Mouse (Mus musculus): ENCODE measurements around the gene Rcbtb2.

The Rcbtb2 gene

DNA sequence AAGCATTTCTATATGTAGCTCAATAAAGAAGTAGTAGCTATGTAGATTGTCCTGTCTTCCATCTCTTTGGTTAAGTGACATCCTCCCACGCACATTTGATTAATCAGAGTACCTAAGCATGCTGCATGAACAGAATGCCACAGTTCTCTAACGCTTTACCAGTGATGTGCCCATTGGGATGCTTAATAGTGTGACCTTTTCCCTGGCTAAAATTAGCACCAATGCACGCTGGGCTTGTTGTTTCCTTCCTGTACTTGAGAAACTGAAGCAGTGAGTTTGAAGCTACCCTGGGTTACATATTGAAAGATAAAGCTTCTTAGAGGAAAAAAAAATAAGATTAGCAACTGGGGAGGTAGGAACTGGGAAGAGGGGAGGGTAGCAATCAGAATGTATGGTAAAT is 81.2 kb downstream of the Rcbtb2 start:
- no peak for DNase-seq (ENCODE audit: low read depth, low spot score)

- DNase-seq (ENCODE audit: low read depth, low spot score) = no peak
Observed at GRCm38 (mm10) chr14:73209262-73209661, 86.4 kb downstream of the Rcbtb2 start.

DNA sequence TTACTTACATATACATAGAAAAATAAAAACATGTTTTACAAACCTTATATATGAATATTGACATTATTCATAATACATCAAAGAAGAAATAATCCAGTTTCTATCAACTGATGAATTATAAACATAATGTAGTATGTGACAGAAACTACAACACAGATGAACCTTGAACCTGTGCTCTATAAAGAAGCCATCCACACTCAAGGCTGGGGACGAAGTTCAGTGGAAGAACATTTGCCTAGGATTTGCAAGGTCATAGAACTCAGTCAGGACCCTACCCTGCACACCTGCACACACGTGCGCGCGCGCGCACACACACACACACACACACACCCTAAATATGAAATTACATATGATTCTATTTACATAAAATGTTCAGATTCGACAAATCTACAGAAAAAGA is 87.4 kb downstream of the Rcbtb2 start:
- no peak for DNase-seq (ENCODE audit: low read depth, low spot score)

DNA sequence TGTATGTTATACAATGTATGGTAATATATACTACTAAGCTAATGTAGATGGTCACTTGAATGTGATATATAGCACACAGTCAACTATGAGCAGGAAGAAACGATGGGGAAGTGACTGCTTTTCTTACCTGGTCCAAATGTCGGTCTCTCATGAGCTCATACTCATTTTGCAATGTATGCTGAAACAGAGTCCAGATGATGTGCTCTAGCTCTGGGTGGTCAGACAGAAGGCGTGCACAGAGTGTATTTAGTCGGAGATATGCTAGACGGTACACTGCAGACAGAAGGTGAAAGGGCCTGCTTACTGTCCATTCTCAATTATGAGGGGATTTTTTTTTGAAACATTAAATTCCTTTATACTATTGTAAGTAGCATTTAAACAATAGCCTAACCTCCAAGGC is 88.6 kb downstream of the Rcbtb2 start:
- DNase-seq (ENCODE audit: low read depth, low spot score) = no peak

- no peak for DNase-seq (ENCODE audit: low read depth, low spot score)
Observed at GRCm38 (mm10) chr14:73217062-73217461, 94.2 kb downstream of the Rcbtb2 start.

- DNase-seq (ENCODE audit: low read depth, low spot score) = no peak
Observed at GRCm38 (mm10) chr14:73222316-73222970, 99.6 kb downstream of the Rcbtb2 start.

- no peak for DNase-seq (ENCODE audit: low read depth, low spot score)
Observed at GRCm38 (mm10) chr14:73226346-73226745, 103.5 kb downstream of the Rcbtb2 start.

- no peak for DNase-seq (ENCODE audit: low read depth, low spot score)
Observed at GRCm38 (mm10) chr14:73226849-73227248, 104.0 kb downstream of the Rcbtb2 start.

- DNase-seq (ENCODE audit: low read depth, low spot score) = no peak
Observed at GRCm38 (mm10) chr14:73231286-73231982, 108.6 kb downstream of the Rcbtb2 start.

DNA sequence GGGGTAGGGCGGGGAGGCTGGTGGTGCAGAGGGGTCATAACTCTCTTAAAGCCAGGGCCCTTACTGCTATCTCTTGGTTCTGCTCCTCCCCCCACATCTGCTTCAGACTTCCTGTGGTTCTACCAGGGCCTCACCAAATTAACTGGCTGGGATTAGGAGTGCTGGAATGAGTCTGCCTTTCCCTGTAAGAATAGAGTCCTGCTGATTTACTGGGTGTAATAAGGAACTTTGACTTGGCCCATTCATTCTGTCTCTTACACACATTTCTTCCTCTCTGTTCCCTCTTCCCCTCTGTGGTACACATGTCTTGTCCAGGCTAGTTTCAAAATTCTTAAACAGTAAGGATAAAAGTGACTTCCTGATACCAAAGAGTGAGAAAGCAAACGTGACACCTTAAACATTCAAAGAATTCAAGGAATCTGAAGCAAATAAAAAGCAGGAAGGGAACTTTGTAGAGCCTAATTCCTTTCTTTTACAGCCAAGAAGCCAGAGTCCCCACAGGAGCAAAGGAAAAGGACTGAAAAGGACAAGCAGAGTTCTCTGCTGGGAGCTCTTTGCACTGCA is 111.7 kb downstream of the Rcbtb2 start:
- DNase-seq (ENCODE audit: low read depth, low spot score) = no peak

DNA sequence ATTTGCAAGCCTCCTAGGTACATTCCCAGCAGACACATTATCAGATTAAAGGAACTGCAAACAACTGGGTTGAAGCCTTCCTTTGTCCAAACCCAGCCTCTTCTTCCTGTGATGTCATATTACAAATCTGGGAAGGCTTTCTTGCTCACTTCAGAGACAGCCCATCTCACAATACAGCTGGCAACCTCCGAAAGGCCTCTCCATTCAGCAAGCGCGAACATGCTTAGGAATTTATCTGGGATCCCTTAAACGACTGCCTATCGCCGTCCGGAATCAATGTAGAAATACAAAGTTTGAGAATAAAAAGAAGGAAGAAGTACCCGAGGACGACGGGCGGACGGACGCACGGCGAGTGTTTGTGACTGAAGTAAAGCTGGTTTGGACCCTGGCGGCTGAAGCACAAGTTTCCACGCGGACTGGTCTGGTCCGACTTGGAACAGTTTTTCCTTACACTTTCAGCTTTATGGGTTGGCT is 115.0 kb downstream of the Rcbtb2 start, which contains the start of gene Lpar6:
Gene Lpar6, plus strand, starts transcription at position 48 of the 474 bp plus-strand sequence.
- peak; percentile 67 for DNase-seq (ENCODE audit: low read depth, low spot score)

DNA sequence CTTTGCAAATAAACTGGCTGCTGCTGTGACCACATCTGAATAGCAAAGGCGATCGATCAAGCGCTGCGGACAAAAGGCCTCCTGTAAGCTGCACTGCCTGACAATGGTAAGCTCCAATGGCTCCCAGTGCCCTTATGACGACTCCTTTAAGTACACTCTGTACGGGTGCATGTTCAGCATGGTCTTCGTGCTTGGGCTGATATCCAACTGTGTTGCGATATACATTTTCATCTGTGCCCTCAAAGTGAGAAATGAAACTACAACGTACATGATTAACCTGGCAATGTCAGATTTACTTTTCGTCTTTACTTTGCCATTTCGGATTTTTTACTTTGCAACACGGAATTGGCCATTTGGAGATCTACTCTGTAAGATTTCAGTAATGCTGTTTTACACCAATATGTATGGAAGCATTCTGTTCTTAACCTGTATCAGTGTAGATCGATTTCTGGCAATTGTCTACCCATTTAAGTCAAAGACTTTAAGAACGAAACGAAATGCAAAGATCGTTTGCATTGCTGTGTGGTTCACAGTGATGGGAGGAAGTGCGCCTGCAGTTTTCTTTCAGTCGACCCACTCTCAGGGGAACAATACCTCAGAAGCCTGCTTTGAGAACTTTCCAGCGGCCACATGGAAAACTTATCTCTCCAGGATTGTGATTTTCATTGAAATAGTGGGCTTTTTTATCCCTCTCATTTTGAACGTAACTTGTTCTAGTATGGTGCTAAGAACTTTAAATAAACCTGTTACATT is 115.8 kb downstream of the Rcbtb2 start:
- DNase-seq (ENCODE audit: low read depth, low spot score) = peak; percentile 56

DNA sequence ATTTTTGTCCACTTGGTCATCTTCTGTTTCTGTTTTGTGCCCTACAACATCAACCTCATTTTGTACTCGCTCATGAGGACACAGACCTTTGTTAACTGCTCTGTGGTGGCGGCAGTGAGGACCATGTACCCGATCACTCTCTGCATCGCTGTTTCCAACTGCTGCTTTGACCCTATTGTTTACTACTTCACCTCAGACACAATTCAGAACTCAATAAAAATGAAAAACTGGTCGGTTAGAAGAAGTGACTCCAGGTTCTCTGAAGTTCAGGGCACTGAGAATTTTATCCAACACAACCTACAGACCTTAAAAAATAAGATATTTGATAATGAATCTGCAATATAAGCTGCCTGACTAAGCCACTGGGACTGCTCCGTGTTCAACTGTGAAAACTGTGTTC is 116.5 kb downstream of the Rcbtb2 start:
- DNase-seq (ENCODE audit: low read depth, low spot score) = peak; percentile 31

DNA sequence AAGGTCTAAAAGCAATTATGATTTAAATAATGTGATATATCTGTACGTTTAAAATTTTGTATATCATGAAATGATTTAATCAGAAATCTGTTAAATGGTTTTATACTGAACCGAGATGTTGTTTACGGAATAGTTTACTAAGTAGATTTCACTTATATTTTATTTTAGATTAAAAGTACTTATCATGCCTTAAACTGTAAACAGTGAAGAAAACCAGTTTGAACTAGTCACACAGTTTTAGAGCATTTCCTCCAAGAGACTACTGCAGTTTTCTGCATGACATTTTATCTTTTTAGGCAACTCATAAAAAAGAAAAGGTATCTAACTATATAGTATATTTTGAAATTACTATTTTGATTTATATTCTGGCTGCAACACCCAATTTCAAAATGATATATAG is 117.0 kb downstream of the Rcbtb2 start:
- DNase-seq (ENCODE audit: low read depth, low spot score) = no peak

DNA sequence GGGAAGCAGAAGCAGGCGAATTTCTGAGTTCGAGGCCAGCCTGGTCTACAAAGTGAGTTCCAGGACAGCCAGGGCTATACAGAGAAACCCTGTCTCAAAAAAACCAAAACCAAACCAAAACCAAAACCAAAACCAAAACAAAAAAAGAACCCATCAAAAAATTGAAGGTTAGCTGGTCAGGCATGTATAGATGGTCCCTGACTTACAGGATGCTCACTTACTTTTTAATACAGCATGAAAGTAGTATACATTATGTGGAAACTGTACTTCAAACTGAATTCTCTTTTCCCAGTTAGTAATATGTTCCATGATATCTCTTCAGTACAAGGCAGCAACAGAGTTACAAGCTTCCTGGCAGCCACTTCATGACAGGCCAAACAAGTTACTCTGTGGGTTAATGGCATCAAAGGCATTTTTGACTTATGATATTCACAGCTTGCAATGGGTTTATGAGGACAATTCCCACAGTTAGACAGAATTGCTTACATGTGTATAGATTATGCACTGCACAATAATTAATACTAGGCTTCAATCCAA is 121.3 kb downstream of the Rcbtb2 start:
- DNase-seq (ENCODE audit: low read depth, low spot score) = peak; percentile 42

GRCm38 (mm10) chr14:73250056-73250455 is 127.2 kb downstream of the Rcbtb2 start:
- DNase-seq (ENCODE audit: low read depth, low spot score) = no peak

DNA sequence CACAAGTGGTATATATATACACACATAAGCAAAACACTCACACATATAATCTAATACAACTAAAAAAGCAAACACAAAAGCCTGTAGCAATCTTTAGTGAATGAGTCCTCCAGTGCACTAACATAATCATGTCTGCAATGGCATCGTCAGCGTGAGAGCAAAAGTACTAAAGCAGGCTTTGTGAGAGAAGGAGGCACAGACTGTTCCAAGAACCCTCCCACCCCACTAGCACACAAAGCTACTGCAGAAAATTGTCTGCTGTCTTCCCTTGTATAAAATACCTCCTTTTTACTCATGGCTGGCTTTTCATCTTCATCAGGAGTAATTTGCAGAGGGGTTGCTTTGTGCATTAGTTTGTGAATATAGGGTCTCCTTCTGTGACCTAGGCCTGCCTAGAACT is 129.4 kb downstream of the Rcbtb2 start:
- no peak for DNase-seq (ENCODE audit: low read depth, low spot score)

DNA sequence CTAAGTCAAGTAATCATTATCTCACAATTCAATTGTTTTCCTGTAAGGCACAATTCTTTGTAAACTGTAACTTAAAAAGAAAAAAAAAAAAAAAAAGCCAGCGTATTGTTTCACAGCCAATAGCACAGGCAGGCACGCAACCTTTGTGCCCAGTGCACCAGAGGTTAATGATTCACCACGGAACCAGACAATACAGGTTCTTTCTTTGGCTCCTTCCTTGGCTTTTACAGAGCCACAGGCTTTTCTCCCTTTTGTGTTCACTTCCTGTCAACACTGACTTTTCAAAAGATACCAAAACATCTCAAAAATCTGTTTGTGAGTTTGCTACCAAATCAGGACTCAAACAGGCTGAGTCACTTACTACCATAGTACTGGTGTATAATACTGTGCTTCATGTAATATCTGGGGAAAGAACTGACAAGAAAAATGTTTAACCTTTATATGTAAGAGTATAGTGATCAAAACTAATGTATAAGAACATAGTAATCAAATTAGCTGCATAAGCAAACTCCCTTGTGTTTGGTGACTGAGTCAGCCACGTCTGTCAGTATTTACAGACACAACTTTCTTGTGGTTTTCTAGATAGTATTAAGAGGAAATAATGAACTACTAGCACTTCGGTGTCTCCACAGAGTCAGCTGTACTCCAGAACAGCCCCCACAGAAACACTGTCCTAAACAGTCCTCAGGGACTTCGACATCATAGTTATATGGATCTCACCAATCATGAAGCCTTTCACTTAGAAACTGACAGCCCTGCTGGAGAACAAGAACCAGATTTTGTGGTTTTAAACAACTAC is 130.8 kb downstream of the Rcbtb2 start:
- DNase-seq (ENCODE audit: low read depth, low spot score) = peak; percentile 48

GRCm38 (mm10) chr14:73254412-73254811 is 131.6 kb downstream of the Rcbtb2 start:
- no peak for DNase-seq (ENCODE audit: low read depth, low spot score)

DNA sequence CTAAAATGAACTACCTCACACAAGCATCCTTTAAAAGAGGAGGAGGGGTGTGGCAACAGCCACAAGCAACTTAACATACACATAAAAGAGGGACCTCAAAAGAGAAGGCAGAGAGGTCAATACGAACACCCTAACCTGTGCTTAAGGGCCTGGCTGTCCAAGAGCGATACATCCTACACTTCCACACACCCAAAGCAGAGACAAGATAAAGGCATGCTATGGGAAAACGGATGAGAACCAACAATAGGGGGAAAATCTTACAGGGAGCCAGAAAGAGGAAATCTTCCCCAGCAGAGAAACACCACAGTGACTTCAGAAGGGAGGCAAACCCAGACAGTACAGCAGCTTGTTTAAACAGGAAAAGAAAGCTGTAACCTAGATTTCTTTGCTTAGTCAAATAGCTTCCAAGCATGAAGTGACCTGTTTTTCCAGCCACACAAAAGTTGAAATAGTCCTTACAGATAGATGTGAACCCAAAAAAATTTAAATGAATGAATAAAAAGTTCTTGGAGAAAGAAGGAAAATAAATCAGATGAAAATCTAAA is 132.7 kb downstream of the Rcbtb2 start:
- peak; percentile 23 for DNase-seq (ENCODE audit: low read depth, low spot score)

DNA sequence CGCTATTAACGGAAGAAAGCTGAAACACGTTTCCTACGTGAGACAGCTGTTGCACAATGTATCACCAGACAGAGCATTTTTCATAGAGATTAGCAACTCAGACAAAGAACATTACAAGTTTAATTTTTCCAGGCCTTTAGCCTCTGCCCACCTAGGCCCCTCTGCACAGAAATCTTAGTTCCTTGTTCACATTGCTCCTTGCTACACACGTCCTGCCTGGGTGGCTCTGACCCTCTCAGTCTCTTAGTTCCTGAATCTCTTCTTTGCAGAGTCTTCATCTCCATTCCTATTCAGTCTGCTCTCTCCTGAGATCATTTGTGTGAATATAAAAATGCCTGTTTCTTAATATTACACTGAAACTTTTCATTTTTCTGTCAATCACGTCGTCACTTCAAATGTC is 134.5 kb downstream of the Rcbtb2 start:
- no peak for DNase-seq (ENCODE audit: low read depth, low spot score)
